Mouse (Mus musculus) megakaryocyte, embryonic 14.5 days (primary cell): ENCODE data around the gene Zfp639. TPM values are rescaled to one million over a fixed set of nuclear protein-coding genes. Genes with fewer than 3 reads are reported as not detected.

Experiments used
- H3K27me3 ChIP-seq: replicated peaks from 2 replicates; pipeline ENCODE3; 2012; ENCODE audit warnings: inconsistent platforms
- H3K36me3 ChIP-seq: replicated peaks from 2 replicates; pipeline ENCODE3; 2012; ENCODE audit warnings: low read length, inconsistent platforms, mixed read lengths
- H3K4me1 ChIP-seq: 2 replicates; pipeline ENCODE4 v1.6.1; 2012; ENCODE audit warnings: inconsistent platforms
- H3K4me3 ChIP-seq: replicated peaks from 2 replicates; pipeline ENCODE3; 2012; ENCODE audit warnings: moderate library complexity, mild to moderate bottlenecking, inconsistent platforms
- H3K9me3 ChIP-seq: 2 replicates; pipeline ENCODE4 v1.6.1; 2012; ENCODE audit warnings: inconsistent platforms
- FLI1 ChIP-seq: IDR thresholded peaks from 2 replicates; pipeline ENCODE4 v1.6.1; 2012; ENCODE audit warnings: low read length, inconsistent platforms, mixed read lengths
- GATA1 ChIP-seq: IDR thresholded peaks from 3 replicates; pipeline ENCODE4 v1.6.1; 2012; ENCODE audit warnings: mixed read lengths, low read length, inconsistent platforms, borderline replicate concordance
- polyA plus RNA-seq: library from polyadenylated mRNA; stranded (reverse); fragments of >175 nt; gene quantifications from 2 replicates; pipeline ENCODE4 v1.2.3, GENCODE M21; 2012; ENCODE audit warnings: low replicate concordance; ENCODE audit not compliant: insufficient read depth

The Zfp639 gene
- polyA plus RNA-seq, 1 experiment = 2.3 TPM

GRCm38 (mm10) chr3:32488172-32488571 lies 21.9 kb upstream of the Zfp639 start:
- H3K36me3 ChIP-seq = no peaks in the 10 kb centered on the region
- no peaks in the 10 kb centered on the region for H3K9me3 ChIP-seq
- H3K27me3 ChIP-seq = peaks cover 7% of the 10 kb centered on the region
- no peak overlapping the region for H3K4me3 ChIP-seq
- 0 out of 2 replicates have a peak, but pooled peaks cover 3% of the 10 kb centered on the region for H3K4me1 ChIP-seq
- TF ChIP-seq GATA1 (no peak), FLI1 (no peak)

GRCm38 (mm10) chr3:32490076-32490927 lies 19.8 kb upstream of the Zfp639 start:
- peaks cover 9% of the 10 kb centered on the region for H3K27me3 ChIP-seq
- H3K4me3 ChIP-seq = peak overlapping the region; percentile 46
- TF ChIP-seq GATA1 (no peak), FLI1 (no peak)
- no peaks in the 10 kb centered on the region for H3K9me3 ChIP-seq
- H3K4me1 ChIP-seq = peaks cover 3% of the 10 kb centered on the region; the same call in 1 of the 2 replicates
- H3K36me3 ChIP-seq = no peaks in the 10 kb centered on the region

- TF ChIP-seq GATA1 (no peak), FLI1 (no peak)
- peaks cover 9% of the 10 kb centered on the region for H3K27me3 ChIP-seq
- H3K4me3 ChIP-seq = no peak overlapping the region
- H3K9me3 ChIP-seq = no peaks in the 10 kb centered on the region
- peaks cover 3% of the 10 kb centered on the region; the same call in 1 of the 2 replicates for H3K4me1 ChIP-seq
- no peaks in the 10 kb centered on the region for H3K36me3 ChIP-seq
These were observed 19.1 kb upstream of the Zfp639 start for GRCm38 (mm10) chr3:32490928-32491315.

- Histone ChIP-seq H3K36me3 (no peaks in the 10 kb centered on the region), H3K9me3 (no peaks in the 10 kb centered on the region), H3K4me3 (no peak within 1 kb of the TSS), H3K4me1 (no peaks in the 10 kb centered on the region; the same call in 1 of the 2 replicates), H3K27me3 (peaks cover 15% of the 10 kb centered on the region)
- TF ChIP-seq FLI1 (no peak), GATA1 (no peak)
These were observed 17.7 kb upstream of the Zfp639 start, which contains the start of gene Kcnmb3 for GRCm38 (mm10) chr3:32492097-32493090. TSS of gene Kcnmb3 (minus strand) at chr3:32492231.

GRCm38 (mm10) chr3:32494387-32495087 lies 15.5 kb upstream of the Zfp639 start:
- no peak for TF ChIP-seq GATA1
- TF ChIP-seq FLI1 = no peak

GRCm38 (mm10) chr3:32495088-32495770 lies 14.8 kb upstream of the Zfp639 start:
- TF ChIP-seq GATA1 (no peak), FLI1 (no peak)

More at GRCm38 (mm10) chr3:32494387-32495087, 15.5 kb upstream of the Zfp639 start:
- Histone ChIP-seq H3K4me3 (no peak overlapping the region), H3K36me3 (no peaks in the 10 kb centered on the region), H3K4me1 (no peaks in the 10 kb centered on the region; the same call in 1 of the 2 replicates), H3K9me3 (peaks cover 1% of the 10 kb centered on the region; the same call in 1 of the 2 replicates), H3K27me3 (peaks cover 13% of the 10 kb centered on the region)

GRCm38 (mm10) chr3:32495856-32496710 lies 14.0 kb upstream of the Zfp639 start:
- H3K27me3 ChIP-seq = peaks cover 16% of the 10 kb centered on the region
- no peaks in the 10 kb centered on the region; the same call in 1 of the 2 replicates for H3K4me1 ChIP-seq
- no peak for TF ChIP-seq FLI1
- no peak for TF ChIP-seq GATA1

More at GRCm38 (mm10) chr3:32495088-32495770, 14.8 kb upstream of the Zfp639 start:
- Histone ChIP-seq H3K36me3 (no peaks in the 10 kb centered on the region), H3K27me3 (peaks cover 15% of the 10 kb centered on the region), H3K4me3 (no peak overlapping the region), H3K4me1 (no peaks in the 10 kb centered on the region; the same call in 1 of the 2 replicates), H3K9me3 (peaks cover 5% of the 10 kb centered on the region)

GRCm38 (mm10) chr3:32496711-32497070 lies 13.4 kb upstream of the Zfp639 start:
- Histone ChIP-seq H3K4me1 (no peaks in the 10 kb centered on the region; the same call in 1 of the 2 replicates), H3K27me3 (peaks cover 17% of the 10 kb centered on the region), H3K9me3 (peaks cover 9% of the 10 kb centered on the region), H3K36me3 (no peaks in the 10 kb centered on the region), H3K4me3 (no peak overlapping the region)
- TF ChIP-seq FLI1 = no peak
- TF ChIP-seq GATA1 = no peak

More at GRCm38 (mm10) chr3:32495856-32496710, 14.0 kb upstream of the Zfp639 start:
- H3K4me3 ChIP-seq = no peak overlapping the region
- H3K36me3 ChIP-seq = no peaks in the 10 kb centered on the region
- H3K9me3 ChIP-seq = peaks cover 9% of the 10 kb centered on the region
